Mouse (Mus musculus) neural tube, embryonic 14.5 days (tissue): ENCODE measurements around the gene Glis1. TPM values are rescaled to one million over a fixed set of nuclear protein-coding genes. Genes with fewer than 3 reads are reported as not detected.
"Not testable (repeated sequence)": the region's sequence is repeated elsewhere in the genome, so short reads cannot be mapped to it uniquely, and the experiment has no call there.

Experiments used
- ATAC-seq: fragments of 200-750 bp; cut with Nextera tagmentation; 2 replicates; pipeline ENCODE4 v1.8.0; 2017; ENCODE audit warnings: low read depth, mild to moderate bottlenecking, moderate TSS enrichment, moderate library complexity
- H3K27ac ChIP-seq: fragments of 300-500 bp; sonication (generic); 2 replicates; pipeline ENCODE4 v1.5.1; 2014; ENCODE audit warnings: low read depth, mild to moderate bottlenecking, control low read depth, low read length, moderate library complexity, mixed read lengths
- H3K27me3 ChIP-seq: fragments of 300-500 bp; sonication (generic); 2 replicates; pipeline ENCODE4 v1.6.1; 2014; ENCODE audit warnings: low read length; ENCODE audit not compliant: control insufficient read depth, insufficient read depth
- H3K36me3 ChIP-seq: fragments of 300-500 bp; sonication (generic); 2 replicates; pipeline ENCODE4 v1.6.1; 2014; ENCODE audit warnings: low read length, mixed read lengths; ENCODE audit not compliant: control insufficient read depth, insufficient read depth
- H3K4me1 ChIP-seq: fragments of 300-500 bp; sonication (generic); 2 replicates; pipeline ENCODE4 v1.6.1; 2014; ENCODE audit warnings: low read length; ENCODE audit not compliant: control insufficient read depth, insufficient read depth
- H3K4me2 ChIP-seq: fragments of 300-500 bp; sonication (generic); 2 replicates; pipeline ENCODE4 v1.6.1; 2014; ENCODE audit warnings: mild to moderate bottlenecking, low read depth, low read length, control low read depth
- H3K4me3 ChIP-seq: fragments of 300-500 bp; sonication (generic); 2 replicates; pipeline ENCODE4 v1.5.1; 2014; ENCODE audit warnings: low read depth, low read length, control low read depth, mixed read lengths
- H3K9ac ChIP-seq: fragments of 300-500 bp; sonication (generic); replicated peaks from 2 replicates; pipeline ENCODE4 v1.6.1; 2014; ENCODE audit warnings: low read depth, mild to moderate bottlenecking, control low read depth, low read length, mixed read lengths
- H3K9me3 ChIP-seq: fragments of 300-500 bp; sonication (generic); 2 replicates; pipeline ENCODE4 v1.6.1; 2016; ENCODE audit warnings: low read length; ENCODE audit not compliant: control insufficient read depth
- WGBS: fragments of 180-500 bp; shearing (Covaris S2); extraction: QIAGEN DNeasy Blood & Tissue Kit; methylation state at CpG from one replicate; pipeline ENCODE4 v1.1.7; 2014; 5-methylcytosine and 5-hydroxymethylcytosine counted together
- polyA plus RNA-seq: library from polyadenylated mRNA; unstranded; fragments of >200 nt; fragmentation: Nextera tagmentation; extraction: Ambion mirVana; gene quantifications from 2 replicates; pipeline ENCODE4 v1.2.1, GENCODE M21; 2014

Gene Glis1
- polyA plus RNA-seq, 1 experiment from 2014 or later = 5.7 TPM

DNA sequence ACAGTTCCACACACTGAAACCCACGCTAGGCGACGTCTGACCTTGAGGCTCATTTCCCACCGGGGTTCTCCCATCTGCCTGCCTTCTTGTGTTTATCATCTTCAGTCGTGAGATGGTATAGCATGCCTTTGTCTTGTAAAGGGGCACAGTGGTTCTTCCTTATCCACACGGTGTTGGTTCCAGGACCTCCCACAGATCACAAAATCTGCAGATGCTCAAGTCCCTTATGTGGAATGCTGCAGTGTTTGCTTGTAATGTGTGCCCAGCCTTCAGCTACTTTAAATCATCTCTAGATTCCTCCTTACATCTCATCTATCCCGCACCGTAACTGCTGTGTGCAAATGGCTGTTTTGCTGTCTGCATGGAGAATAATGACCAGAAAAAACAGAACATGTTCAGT, 154.7 kb downstream of the Glis1 start:
- H3K4me2 ChIP-seq = no peak overlapping the region
- H3K27me3 ChIP-seq = no peaks in the 10 kb centered on the region
- H3K9me3 ChIP-seq = no peaks in the 10 kb centered on the region
- no peak overlapping the region for H3K4me3 ChIP-seq
- whole genome bisulfite sequencing = 70% methylated on average over 8 of the region's 8 CpGs
- H3K36me3 ChIP-seq = no peaks in the 10 kb centered on the region
- ATAC-seq = no peak
- H3K9ac ChIP-seq = no peak overlapping the region
- peaks cover 10% of the 10 kb centered on the region for H3K4me1 ChIP-seq
- H3K27ac ChIP-seq = no peak overlapping the region

DNA sequence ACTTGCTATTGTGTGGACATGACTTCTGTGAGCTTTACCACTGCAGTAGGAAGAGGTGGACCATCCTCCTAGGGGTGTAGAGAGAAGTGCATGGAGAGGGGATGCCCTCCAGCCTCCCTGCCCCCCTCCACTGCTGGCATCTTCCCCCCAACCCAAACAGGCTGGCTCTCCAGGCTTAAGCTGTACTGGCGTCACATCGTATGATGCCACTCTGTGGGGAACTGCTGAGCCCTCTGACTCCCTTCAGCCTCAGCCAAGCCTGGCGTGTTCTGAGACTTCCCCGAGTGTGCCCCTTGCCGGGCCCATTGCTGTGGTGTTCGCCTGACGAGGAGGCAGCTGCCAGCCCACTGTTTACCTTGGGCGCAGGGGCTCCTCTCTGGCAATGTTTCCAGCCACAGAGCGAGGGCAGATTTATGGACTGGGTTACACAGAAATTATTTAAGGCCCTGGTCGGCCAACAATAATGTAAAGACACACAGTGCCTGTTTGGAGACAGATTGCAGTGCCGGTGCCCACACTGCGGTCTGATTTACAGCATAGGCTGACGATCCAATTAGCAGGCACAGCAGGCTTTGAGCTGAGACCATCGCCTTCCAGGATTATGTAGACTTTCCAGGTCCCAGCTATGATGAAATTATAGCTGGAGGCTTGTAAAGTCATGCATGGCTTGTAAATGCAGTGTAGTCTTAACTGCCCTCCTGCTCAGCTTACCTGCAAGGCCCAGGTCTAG, 156.6 kb downstream of the Glis1 start:
- Histone ChIP-seq H3K4me1 (peaks cover 10% of the 10 kb centered on the region), H3K27me3 (no peaks in the 10 kb centered on the region), H3K4me2 (no peak overlapping the region), H3K27ac (peak overlapping the region; percentile 81), H3K4me3 (no peak overlapping the region), H3K36me3 (no peaks in the 10 kb centered on the region), H3K9ac (0 out of 2 replicates have a peak overlapping the region, but pooled peaks have one; percentile 21), H3K9me3 (no peaks in the 10 kb centered on the region)
- peak; percentile 87 for ATAC-seq
- 14% methylated on average over 14 of the region's 14 CpGs for WGBS

- ATAC-seq = no peak
- Histone ChIP-seq H3K36me3 (no peaks in the 10 kb centered on the region), H3K4me1 (peaks cover 18% of the 10 kb centered on the region), H3K27ac (no peak overlapping the region), H3K27me3 (no peaks in the 10 kb centered on the region), H3K9ac (no peak overlapping the region), H3K4me3 (no peak overlapping the region), H3K9me3 (no peaks in the 10 kb centered on the region), H3K4me2 (no peak overlapping the region)
- 89% methylated on average over 4 of the region's 4 CpGs for WGBS
Measured at GRCm38 (mm10) chr4:107593426-107593825, 159.0 kb downstream of the Glis1 start.

DNA sequence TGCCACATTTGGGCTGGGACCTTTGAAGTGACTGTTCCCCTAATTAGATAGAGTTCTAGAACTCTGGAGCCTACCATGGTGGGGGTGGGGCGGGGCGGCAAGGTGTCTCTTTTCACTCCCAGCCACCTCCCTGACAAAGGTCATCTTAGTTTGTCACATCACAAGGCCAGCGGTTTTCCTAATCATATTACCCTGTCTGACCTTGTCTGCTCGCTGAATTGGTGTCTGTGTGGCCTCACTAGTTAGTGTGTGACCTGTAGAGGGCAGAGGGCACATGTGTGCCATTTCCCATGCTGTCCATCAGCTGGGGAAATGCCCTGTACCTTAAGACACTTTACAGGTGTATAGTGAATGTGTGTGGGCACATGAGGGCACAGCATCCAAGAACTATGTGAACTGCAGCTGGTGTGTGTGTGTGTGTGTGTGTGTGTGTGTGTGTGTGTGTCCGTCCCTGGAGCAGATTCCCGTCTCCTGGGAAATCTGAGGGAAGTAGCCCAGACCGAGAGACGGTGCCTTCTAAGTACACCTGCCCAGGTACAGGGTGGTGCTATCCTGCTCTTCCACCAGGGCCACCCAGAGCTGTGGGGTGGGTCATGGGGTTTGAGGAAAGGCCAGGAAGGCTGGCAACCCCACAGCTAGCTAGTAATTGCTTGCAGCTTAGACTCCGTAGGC, 163.0 kb downstream of the Glis1 start:
- Histone ChIP-seq H3K9ac (no peak overlapping the region), H3K27ac (no peak overlapping the region), H3K9me3 (no peaks in the 10 kb centered on the region), H3K27me3 (no peaks in the 10 kb centered on the region), H3K4me2 (no peak overlapping the region), H3K4me3 (no peak overlapping the region), H3K36me3 (no peaks in the 10 kb centered on the region), H3K4me1 (peaks cover 9% of the 10 kb centered on the region)
- no peak for ATAC-seq
- WGBS = 68% methylated on average over 9 of the region's 9 CpGs

DNA sequence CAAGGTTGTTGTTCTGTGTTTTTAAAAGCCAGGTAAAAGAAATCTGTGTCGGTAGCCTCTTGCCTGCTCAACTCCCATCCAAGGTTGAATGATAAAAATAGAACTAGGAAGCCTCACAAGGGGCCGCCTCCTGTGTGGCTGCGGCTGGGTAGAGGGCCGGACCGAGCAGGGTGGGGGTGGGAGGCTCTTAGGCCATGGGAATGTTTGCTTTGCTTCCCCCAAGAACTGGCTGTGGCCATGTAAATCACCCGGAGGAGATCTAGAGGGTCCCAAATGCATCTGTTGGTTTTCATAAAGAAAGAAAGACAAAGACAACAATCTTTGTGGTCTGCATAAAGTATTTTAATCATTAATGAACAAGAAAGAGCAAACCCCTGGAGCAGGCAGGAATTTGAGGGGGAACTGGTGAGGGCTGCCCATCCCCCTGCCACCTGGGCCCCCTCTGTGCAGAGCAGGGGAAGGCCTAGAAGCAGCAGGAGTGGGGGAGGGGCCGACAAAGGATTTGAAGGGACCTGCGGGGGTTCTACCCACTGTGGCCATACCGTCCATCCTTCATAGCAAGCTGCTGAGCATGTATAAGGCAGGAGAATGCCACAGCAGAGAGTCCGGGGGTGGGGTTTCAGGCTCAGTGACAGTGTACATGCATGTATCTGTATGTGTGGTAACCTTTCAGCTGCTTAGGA, 163.6 kb downstream of the Glis1 start:
- H3K9ac ChIP-seq = no peak overlapping the region
- no peak overlapping the region for H3K4me2 ChIP-seq
- WGBS = 16% methylated on average over 10 of the region's 10 CpGs
- no peaks in the 10 kb centered on the region for H3K9me3 ChIP-seq
- ATAC-seq = peak; percentile 30; the same call in 1 of the 2 replicates
- peaks cover 9% of the 10 kb centered on the region for H3K4me1 ChIP-seq
- no peaks in the 10 kb centered on the region for H3K27me3 ChIP-seq
- H3K27ac ChIP-seq = no peak overlapping the region
- H3K4me3 ChIP-seq = no peak overlapping the region
- no peaks in the 10 kb centered on the region for H3K36me3 ChIP-seq

DNA sequence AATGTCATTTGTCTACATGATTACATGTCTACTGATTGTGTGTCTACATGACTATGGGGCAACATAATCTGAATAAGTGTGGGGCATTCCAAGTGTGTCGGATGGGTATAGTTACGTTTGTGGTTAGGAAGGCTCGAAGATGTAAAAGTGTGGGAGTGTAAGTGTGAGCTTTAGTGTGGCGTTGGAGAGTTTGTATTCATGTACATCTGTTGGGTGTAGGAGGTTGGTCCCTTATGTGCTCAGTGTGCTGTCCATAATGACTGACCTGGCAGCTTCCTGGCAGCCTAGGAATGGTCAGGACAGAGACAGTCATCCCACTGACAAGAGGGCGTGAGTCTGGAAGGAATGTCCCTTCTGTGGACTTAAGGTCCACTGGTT, 164.2 kb downstream of the Glis1 start:
- H3K9me3 ChIP-seq, ATAC-seq, H3K4me2 ChIP-seq, H3K4me3 ChIP-seq, H3K9ac ChIP-seq, H3K4me1 ChIP-seq, H3K36me3 ChIP-seq, H3K27me3 ChIP-seq, H3K27ac ChIP-seq: not testable (repeated sequence)
- WGBS = 90% methylated on average over 5 of the region's 5 CpGs

DNA sequence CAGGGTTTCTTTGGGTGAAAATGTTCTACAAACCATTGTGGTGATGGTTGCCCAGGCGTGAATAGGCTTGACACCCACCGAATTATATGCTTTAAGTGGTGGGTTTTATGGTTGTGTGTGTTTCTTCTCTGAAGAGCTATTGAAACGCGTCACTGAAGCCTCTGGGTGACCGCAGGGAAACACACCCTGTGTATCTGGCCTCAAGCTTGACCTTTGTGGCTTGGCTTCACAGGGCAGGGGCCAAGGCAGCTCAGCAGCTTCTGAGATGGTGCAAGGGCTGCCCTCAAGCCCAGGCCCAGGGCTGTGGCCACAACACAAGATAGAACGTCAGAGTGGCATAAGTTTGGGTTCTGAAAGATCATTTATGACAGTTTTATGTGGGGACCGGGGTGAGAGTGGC, 167.9 kb downstream of the Glis1 start:
- Histone ChIP-seq H3K4me1 (peaks cover 9% of the 10 kb centered on the region), H3K36me3 (no peaks in the 10 kb centered on the region), H3K4me2 (no peak overlapping the region), H3K9me3 (no peaks in the 10 kb centered on the region), H3K27me3 (no peaks in the 10 kb centered on the region), H3K9ac (no peak overlapping the region), H3K27ac (no peak overlapping the region), H3K4me3 (no peak overlapping the region)
- ATAC-seq = no peak
- WGBS = 52% methylated on average over 7 of the region's 7 CpGs

DNA sequence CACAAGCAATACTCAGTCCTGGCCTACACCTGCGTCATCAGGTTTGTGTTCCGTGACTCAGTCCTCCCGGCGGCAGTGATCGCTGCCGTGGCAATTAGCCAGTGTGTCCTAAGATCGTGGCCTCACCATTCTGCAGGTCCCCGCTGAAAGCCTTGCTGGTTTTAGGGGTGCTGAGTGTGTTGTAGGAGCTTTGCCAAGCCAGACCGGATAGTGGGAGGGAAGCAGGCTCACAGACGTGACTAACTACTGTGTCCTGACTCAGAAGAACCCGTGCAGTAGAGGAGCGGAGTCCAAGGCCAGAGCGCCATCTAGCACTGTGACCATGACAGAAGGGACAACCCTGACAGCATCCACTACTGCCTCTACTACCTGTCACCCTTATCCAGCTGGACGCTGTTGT, 168.4 kb downstream of the Glis1 start:
- no peak for ATAC-seq
- WGBS = 74% methylated on average over 14 of the region's 14 CpGs

DNA sequence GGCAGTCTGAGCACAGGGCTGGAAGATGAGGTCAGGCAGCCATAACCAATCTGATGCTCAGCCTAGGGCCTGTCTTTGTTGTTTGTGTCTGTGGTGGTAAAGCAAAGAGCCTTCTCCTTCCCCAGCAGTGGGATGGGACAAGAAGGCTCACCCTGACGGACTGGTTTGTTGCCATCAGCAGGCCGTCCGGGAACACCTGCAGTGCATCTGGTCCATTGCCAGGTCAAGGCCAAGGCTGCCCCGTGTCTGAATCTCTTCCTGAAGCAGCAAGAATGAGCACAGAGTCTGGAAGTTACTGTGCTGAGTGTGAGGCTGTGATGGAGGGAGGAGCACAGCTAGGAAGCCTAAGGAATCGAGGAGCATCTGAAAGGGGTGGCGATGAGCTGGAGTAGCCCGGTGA, 168.8 kb downstream of the Glis1 start:
- no peak for ATAC-seq
- Histone ChIP-seq H3K4me3 (no peak overlapping the region), H3K4me2 (no peak overlapping the region), H3K27ac (no peak overlapping the region), H3K36me3 (no peaks in the 10 kb centered on the region), H3K4me1 (peaks cover 3% of the 10 kb centered on the region), H3K27me3 (no peaks in the 10 kb centered on the region), H3K9me3 (no peaks in the 10 kb centered on the region), H3K9ac (no peak overlapping the region)
- WGBS = 79% methylated on average over 7 of the region's 7 CpGs

More for the DNA sequence above, 168.4 kb downstream of the Glis1 start:
- Histone ChIP-seq H3K27me3 (no peaks in the 10 kb centered on the region), H3K4me1 (peaks cover 7% of the 10 kb centered on the region), H3K4me3 (no peak overlapping the region), H3K9ac (no peak overlapping the region), H3K27ac (no peak overlapping the region), H3K9me3 (no peaks in the 10 kb centered on the region), H3K4me2 (no peak overlapping the region), H3K36me3 (no peaks in the 10 kb centered on the region)
